Mouse (Mus musculus) limb, embryonic 15.5 days (tissue): ENCODE measurements around the gene Mcrip2. TPM values are rescaled to one million over a fixed set of nuclear protein-coding genes. Genes with fewer than 3 reads are reported as not detected.

Source experiments
- ATAC-seq: fragments of 200-750 bp; cut with Nextera tagmentation; 2 replicates; pipeline ENCODE4 v1.8.0; 2017; ENCODE audit warnings: low read depth, moderate TSS enrichment; ENCODE audit not compliant: insufficient number of reproducible peaks, low FRiP score, low TSS enrichment
- H3K27ac ChIP-seq: fragments of 300-500 bp; sonication (generic); 2 replicates; pipeline ENCODE4 v1.5.1; 2015; ENCODE audit warnings: moderate library complexity, mild to moderate bottlenecking, inconsistent platforms
- H3K27me3 ChIP-seq: fragments of 300-500 bp; sonication (generic); 2 replicates; pipeline ENCODE4 v1.6.1; 2015; ENCODE audit warnings: inconsistent platforms
- H3K36me3 ChIP-seq: fragments of 300-500 bp; sonication (generic); 2 replicates; pipeline ENCODE4 v1.6.1; 2015; ENCODE audit warnings: inconsistent platforms
- H3K4me1 ChIP-seq: fragments of 300-500 bp; sonication (generic); 2 replicates; pipeline ENCODE4 v1.6.1; 2015; ENCODE audit warnings: inconsistent platforms
- H3K4me2 ChIP-seq: fragments of 300-500 bp; sonication (generic); 2 replicates; pipeline ENCODE4 v1.6.1; 2015; ENCODE audit warnings: mild to moderate bottlenecking, inconsistent platforms
- H3K4me3 ChIP-seq: fragments of 300-500 bp; sonication (generic); 2 replicates; pipeline ENCODE4 v1.5.1; 2015; ENCODE audit warnings: mild to moderate bottlenecking, inconsistent platforms
- H3K9ac ChIP-seq: fragments of 300-500 bp; sonication (generic); 2 replicates; pipeline ENCODE4 v1.6.1; 2015; ENCODE audit warnings: inconsistent platforms
- H3K9me3 ChIP-seq: fragments of 300-500 bp; sonication (generic); 2 replicates; pipeline ENCODE4 v1.6.1; 2016; ENCODE audit warnings: inconsistent platforms
- WGBS: fragments of 180-500 bp; shearing (Covaris S2); methylation state at CpG from one replicate; pipeline ENCODE4 v1.1.7; 2015; 5-methylcytosine and 5-hydroxymethylcytosine counted together
- polyA plus RNA-seq: library from polyadenylated mRNA; unstranded; fragments of >200 nt; fragmentation: Nextera tagmentation; extraction: Ambion mirVana; gene quantifications from 2 replicates; pipeline ENCODE4 v1.2.1, GENCODE M21; 2015

Gene Mcrip2
- polyA plus RNA-seq, 1 experiment from 2014 or later: 16.7 TPM

GRCm38 (mm10) chr17:25860832-25861703 lies 7.5 kb downstream of the Mcrip2 start, which contains the start of gene Wdr90:
Gene Wdr90 (minus strand): TSS chr17:25861501.
- H3K27ac ChIP-seq: peak within 1 kb of the TSS; percentile 87
- peak; percentile 91 for ATAC-seq
- H3K27me3 ChIP-seq: no peaks in the 10 kb centered on the region
- peak within 1 kb of the TSS; percentile 81 for H3K4me2 ChIP-seq
- H3K9me3 ChIP-seq: no peaks in the 10 kb centered on the region
- WGBS: 2% methylated on average over 65 of the region's 65 CpGs
- H3K4me3 ChIP-seq: peak within 1 kb of the TSS; percentile 64
- no peaks in the 10 kb centered on the region for H3K36me3 ChIP-seq
- peak within 1 kb of the TSS; percentile 71 for H3K9ac ChIP-seq
- H3K4me1 ChIP-seq: peaks cover 11% of the 10 kb centered on the region

GRCm38 (mm10) chr17:25860229-25860628 lies 8.3 kb downstream of the Mcrip2 start:
- H3K4me2 ChIP-seq: peak overlapping the region; percentile 81
- H3K9ac ChIP-seq: no peak overlapping the region
- H3K36me3 ChIP-seq: peaks cover 3% of the 10 kb centered on the region; the same call in 1 of the 2 replicates
- 86% methylated on average over 6 of the region's 6 CpGs for WGBS
- no peak for ATAC-seq
- no peaks in the 10 kb centered on the region for H3K27me3 ChIP-seq
- H3K4me3 ChIP-seq: peak overlapping the region; percentile 64; the same call in 1 of the 2 replicates
- no peak overlapping the region for H3K27ac ChIP-seq
- H3K9me3 ChIP-seq: no peaks in the 10 kb centered on the region
- peaks cover 11% of the 10 kb centered on the region for H3K4me1 ChIP-seq

- Histone ChIP-seq H3K4me1 (peaks cover 18% of the 10 kb centered on the region), H3K27ac (peak within 1 kb of the TSS; percentile 89), H3K4me2 (peak within 1 kb of the TSS; percentile 62), H3K9me3 (no peaks in the 10 kb centered on the region), H3K36me3 (peaks cover 64% of the 10 kb centered on the region), H3K4me3 (peak within 1 kb of the TSS; percentile 77), H3K9ac (peak within 1 kb of the TSS; percentile 68), H3K27me3 (no peaks in the 10 kb centered on the region)
- under 1% methylated on average over 21 of the region's 21 CpGs for WGBS
- ATAC-seq: peak; percentile 89
Observed at GRCm38 (mm10) chr17:25844396-25844901, 24.1 kb downstream of the Mcrip2 start, which contains the start of gene Rhot2. Gene Rhot2 (minus strand): TSS chr17:25844851.

GRCm38 (mm10) chr17:25843636-25844395 lies 24.7 kb downstream of the Mcrip2 start:
- Histone ChIP-seq H3K4me1 (peaks cover 18% of the 10 kb centered on the region), H3K9me3 (no peaks in the 10 kb centered on the region), H3K9ac (peak overlapping the region; percentile 68), H3K27ac (peak overlapping the region; percentile 89), H3K36me3 (peaks cover 66% of the 10 kb centered on the region), H3K27me3 (no peaks in the 10 kb centered on the region), H3K4me2 (peak overlapping the region; percentile 62), H3K4me3 (peak overlapping the region; percentile 77)
- 0 out of 2 replicates have a peak, but pooled peaks have one; percentile 1 for ATAC-seq
- WGBS: 3% methylated on average over 35 of the region's 38 CpGs

GRCm38 (mm10) chr17:25843122-25843521 lies 25.4 kb downstream of the Mcrip2 start:
- Histone ChIP-seq H3K36me3 (peaks cover 67% of the 10 kb centered on the region), H3K4me2 (peak overlapping the region; percentile 62), H3K27ac (no peak overlapping the region), H3K4me3 (peak overlapping the region; percentile 77), H3K4me1 (peaks cover 18% of the 10 kb centered on the region), H3K9ac (0 out of 2 replicates have a peak overlapping the region, but pooled peaks have one; percentile 68), H3K9me3 (no peaks in the 10 kb centered on the region), H3K27me3 (no peaks in the 10 kb centered on the region)
- 92% methylated on average over 4 of the region's 4 CpGs for WGBS
- no peak for ATAC-seq

DNA sequence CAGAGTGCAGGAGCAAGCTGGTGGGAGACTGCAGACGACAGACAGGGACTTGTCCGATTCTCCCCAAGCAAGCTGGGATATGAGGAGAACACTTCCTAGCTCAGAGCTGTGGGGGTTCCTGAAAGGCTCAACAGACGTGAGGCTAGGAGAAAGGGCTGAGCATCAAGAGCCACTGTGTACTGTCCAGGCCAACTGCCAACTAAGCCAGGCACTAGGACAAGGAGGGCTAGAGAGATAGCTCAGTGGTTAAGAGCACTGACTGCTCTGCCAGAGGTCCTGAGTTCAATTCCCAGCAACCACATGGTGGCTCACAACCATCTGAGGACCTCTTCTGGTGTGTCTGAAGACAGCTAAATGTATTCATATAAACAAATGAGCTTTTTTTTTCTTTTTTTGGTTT lies 26.1 kb downstream of the Mcrip2 start:
- Histone ChIP-seq H3K27ac (no peak overlapping the region), H3K4me1 (peaks cover 21% of the 10 kb centered on the region), H3K4me2 (no peak overlapping the region), H3K27me3 (no peaks in the 10 kb centered on the region), H3K36me3 (peaks cover 65% of the 10 kb centered on the region), H3K4me3 (no peak overlapping the region), H3K9me3 (no peaks in the 10 kb centered on the region), H3K9ac (no peak overlapping the region)
- WGBS: 72% methylated on average over 3 of the region's 3 CpGs
- ATAC-seq: no peak

- no peak within 1 kb of the TSS for H3K9ac ChIP-seq
- H3K4me3 ChIP-seq: no peak within 1 kb of the TSS
- H3K27ac ChIP-seq: no peak within 1 kb of the TSS
- H3K36me3 ChIP-seq: peaks cover 56% of the 10 kb centered on the region
- WGBS: 94% methylated on average over 22 of the region's 22 CpGs
- no peak for ATAC-seq
- H3K27me3 ChIP-seq: no peaks in the 10 kb centered on the region
- peaks cover 33% of the 10 kb centered on the region for H3K4me1 ChIP-seq
- no peak within 1 kb of the TSS for H3K4me2 ChIP-seq
- no peaks in the 10 kb centered on the region for H3K9me3 ChIP-seq
Observed at GRCm38 (mm10) chr17:25841117-25841880, 27.3 kb downstream of the Mcrip2 start, which contains the start of gene Gm20683. Gene Gm20683 (minus strand): TSS chr17:25841763.

- no peak for ATAC-seq
- no peak overlapping the region for H3K9ac ChIP-seq
- H3K36me3 ChIP-seq: peaks cover 53% of the 10 kb centered on the region
- H3K27me3 ChIP-seq: no peaks in the 10 kb centered on the region
- no peak overlapping the region for H3K4me2 ChIP-seq
- H3K27ac ChIP-seq: no peak overlapping the region
- no peak overlapping the region for H3K4me3 ChIP-seq
- no peaks in the 10 kb centered on the region for H3K9me3 ChIP-seq
- peaks cover 40% of the 10 kb centered on the region for H3K4me1 ChIP-seq
- WGBS: 96% methylated on average over 6 of the region's 6 CpGs
Observed at GRCm38 (mm10) chr17:25840519-25840918, 28.0 kb downstream of the Mcrip2 start.

DNA sequence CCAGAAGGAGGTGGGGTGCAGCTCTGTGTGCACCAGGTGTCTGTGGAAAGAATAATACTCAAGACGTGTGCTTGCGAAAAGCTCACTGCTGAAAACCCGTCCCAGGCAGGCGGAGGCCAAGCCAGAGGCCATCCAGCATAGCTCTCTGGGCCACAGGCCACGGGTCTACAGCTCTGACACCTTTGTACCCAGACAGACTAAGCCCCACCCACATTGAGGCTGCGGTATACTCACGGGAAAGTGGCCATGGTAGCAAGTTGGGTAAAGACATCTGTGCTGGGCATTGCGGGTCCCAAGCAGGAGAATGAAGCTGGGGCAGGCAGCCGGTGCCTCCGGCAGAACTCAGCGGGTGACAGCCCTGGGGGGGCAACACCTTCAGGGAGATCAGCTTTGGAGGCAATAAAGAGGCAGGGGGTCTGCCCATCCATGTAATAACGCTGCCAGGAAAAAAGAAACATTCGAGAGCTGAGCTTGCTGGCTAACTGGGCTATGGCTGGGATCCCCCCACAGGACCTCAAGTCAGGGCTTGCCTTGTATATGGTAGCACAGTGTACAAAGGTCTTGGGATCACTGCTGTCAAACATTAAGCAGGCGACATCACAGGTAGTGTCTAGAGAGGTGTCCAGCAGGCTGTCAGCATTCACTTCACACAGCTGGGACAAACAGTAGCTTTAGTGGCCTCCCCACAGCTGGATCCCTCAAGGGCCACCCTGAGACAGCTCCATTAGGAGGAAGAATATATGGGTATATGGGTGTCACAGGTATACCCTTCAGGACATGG lies 28.9 kb downstream of the Mcrip2 start:
- Histone ChIP-seq H3K4me2 (no peak overlapping the region), H3K4me1 (peaks cover 44% of the 10 kb centered on the region), H3K9ac (no peak overlapping the region), H3K4me3 (no peak overlapping the region), H3K27me3 (no peaks in the 10 kb centered on the region), H3K9me3 (no peaks in the 10 kb centered on the region), H3K27ac (no peak overlapping the region), H3K36me3 (peaks cover 61% of the 10 kb centered on the region)
- ATAC-seq: no peak
- WGBS: 79% methylated on average over 14 of the region's 14 CpGs

DNA sequence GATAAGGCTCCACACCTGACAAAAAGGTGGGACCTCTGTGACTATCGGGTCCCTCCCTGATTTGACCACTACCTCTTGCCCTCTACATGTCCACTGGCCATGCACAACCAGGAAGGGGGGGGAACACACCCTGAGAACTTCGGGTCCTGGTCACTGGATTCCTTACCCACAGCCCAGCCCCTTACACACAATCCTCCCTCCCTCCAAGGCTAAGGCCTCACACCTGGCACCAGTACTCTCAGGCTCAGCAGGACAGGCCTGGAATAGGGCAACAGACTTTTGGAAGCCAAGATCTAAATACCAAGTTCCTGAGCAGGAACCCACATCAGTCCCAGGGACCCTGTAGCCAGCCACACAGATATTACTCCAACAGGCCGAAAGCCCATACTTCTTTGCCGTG lies 29.7 kb downstream of the Mcrip2 start:
- no peak overlapping the region for H3K4me3 ChIP-seq
- no peaks in the 10 kb centered on the region for H3K27me3 ChIP-seq
- 84% methylated on average over 4 of the region's 4 CpGs for WGBS
- no peak overlapping the region for H3K9ac ChIP-seq
- peaks cover 61% of the 10 kb centered on the region for H3K36me3 ChIP-seq
- H3K4me2 ChIP-seq: no peak overlapping the region
- ATAC-seq: no peak
- H3K4me1 ChIP-seq: peaks cover 49% of the 10 kb centered on the region
- no peaks in the 10 kb centered on the region for H3K9me3 ChIP-seq
- no peak overlapping the region for H3K27ac ChIP-seq
